In genomic region chr4:102771598-102772357, GRCm38 (mm10) we compare ENCODE assay signal across 21 mouse cellular contexts.
"Had no signal": no experiment of that assay in that cellular context is flagged by ENCODE, and none has a peak within 500 bp of the region (broad histone marks: within the 10 kb centered on the region; RNA-seq: fewer than 3 reads in every experiment).

No protein-coding gene starts in this region.

- DNase-seq: liver, embryonic 13.5 days; liver, postnatal 0 days; lung, adult 2 months; lung, postnatal 14 days; lung, postnatal 36 days; right cerebral cortex, adult 18-20 months; right cerebral cortex, postnatal 25 days; right cerebral cortex, postnatal 4 days; spleen, adult 18-20 months; thymus, adult 18-20 months; thymus, postnatal 14 days; thymus, postnatal 36 days had no signal

- H3K4me3 ChIP-seq: liver, embryonic 13.5 days; liver, embryonic 15.5 days; lung, embryonic 15.5 days; megakaryocyte, embryonic 14.5 days; midbrain, embryonic 13.5 days; midbrain, embryonic 15.5 days; neural tube, embryonic 12.5 days had no signal

- H3K4me1 ChIP-seq: liver, embryonic 13.5 days; liver, embryonic 15.5 days; lung, embryonic 15.5 days; megakaryocyte, embryonic 14.5 days; midbrain, embryonic 15.5 days had no signal

- H3K36me3 ChIP-seq: liver, embryonic 13.5 days; liver, embryonic 15.5 days; lung, embryonic 15.5 days; midbrain, embryonic 13.5 days; midbrain, embryonic 15.5 days; neural tube, embryonic 12.5 days had no signal

- H3K9me3 ChIP-seq: liver, embryonic 13.5 days; liver, embryonic 15.5 days; lung, embryonic 15.5 days; megakaryocyte, embryonic 14.5 days; midbrain, embryonic 13.5 days; midbrain, embryonic 15.5 days; neural tube, embryonic 12.5 days had no signal

- H3K27ac ChIP-seq: liver, embryonic 13.5 days; liver, embryonic 15.5 days; lung, embryonic 15.5 days; macrophage; midbrain, embryonic 13.5 days; midbrain, embryonic 15.5 days; neural tube, embryonic 12.5 days had no signal

- H3K4me2 ChIP-seq: liver, embryonic 13.5 days; liver, embryonic 15.5 days; lung, embryonic 15.5 days; midbrain, embryonic 11.5 days; midbrain, embryonic 13.5 days; midbrain, embryonic 15.5 days; neural tube, embryonic 12.5 days had no signal

- ATAC-seq: liver, postnatal 0 days; lung, postnatal 0 days; midbrain, embryonic 13.5 days; midbrain, embryonic 15.5 days had no signal

- H3K27me3 ChIP-seq: liver, embryonic 13.5 days; liver, embryonic 15.5 days; lung, embryonic 15.5 days; megakaryocyte, embryonic 14.5 days; midbrain, embryonic 13.5 days; midbrain, embryonic 15.5 days; neural tube, embryonic 12.5 days had no signal

- H3K9ac ChIP-seq: liver, embryonic 13.5 days; liver, embryonic 15.5 days; liver, postnatal 0 days; lung, embryonic 15.5 days; midbrain, embryonic 13.5 days; midbrain, embryonic 15.5 days; neural tube, embryonic 12.5 days had no signal
